In the genomic region with DNA sequence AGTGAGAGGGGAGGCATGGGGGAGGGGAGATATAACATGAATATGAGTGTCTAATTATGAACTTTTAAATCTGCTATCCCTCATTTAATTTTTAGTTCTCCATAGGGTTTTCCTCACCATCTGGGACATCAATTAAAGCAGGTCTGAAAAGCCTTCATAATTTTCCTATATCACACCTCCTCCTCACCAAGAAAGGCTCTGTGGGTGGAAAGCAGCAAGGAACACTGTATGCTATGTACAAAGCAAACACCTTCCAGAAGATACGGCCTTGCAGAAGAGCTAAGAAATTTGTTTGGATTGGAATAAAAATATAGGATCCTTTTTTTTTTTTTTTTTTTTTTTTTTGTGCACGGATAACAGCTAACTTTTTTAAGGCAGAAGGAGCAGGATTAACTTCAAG, we compare ENCODE assay signal across 10 mouse cellular contexts. TPM values are rescaled to one million over a fixed set of nuclear protein-coding genes. Genes with fewer than 3 reads are reported as not detected.
"Had no signal": no experiment of that assay in that cellular context is flagged by ENCODE, and none has a peak within 500 bp of the region (broad histone marks: within the 10 kb centered on the region; RNA-seq: fewer than 3 reads in every experiment).

No protein-coding gene starts in this region.

- ATAC-seq: intestine, embryonic 15.5 days; liver, postnatal 0 days had no signal

- DNase-seq: kidney, adult 18-20 months; kidney, postnatal 10 days; kidney, postnatal 4 days; liver; liver, embryonic 13.5 days; liver, postnatal 0 days; thymus, adult 18-20 months; thymus, postnatal 14 days had no signal

RNA-seq across cellular contexts. Expression of gene Jam3, which starts 31.3 kb away (rescaled TPM):
- total RNA-seq: megakaryocyte-erythroid progenitor cell, adult 5-6 weeks had no signal
